Mouse (Mus musculus) hindbrain, embryonic 13.5 days (tissue): ENCODE measurements around the gene Col23a1. TPM values are rescaled to one million over a fixed set of nuclear protein-coding genes. Genes with fewer than 3 reads are reported as not detected.

Experiments used
- ATAC-seq: fragments of 200-750 bp; cut with Nextera tagmentation; 2 replicates; pipeline ENCODE4 v1.8.0; 2017; ENCODE audit warnings: moderate TSS enrichment; ENCODE audit not compliant: low FRiP score
- H3K27ac ChIP-seq: fragments of 300-500 bp; sonication (generic); 2 replicates; pipeline ENCODE4 v1.5.1; 2015; ENCODE audit warnings: inconsistent platforms, mild to moderate bottlenecking, moderate library complexity
- H3K27me3 ChIP-seq: fragments of 300-500 bp; sonication (generic); 2 replicates; pipeline ENCODE4 v1.6.1; 2015; ENCODE audit warnings: mild to moderate bottlenecking, inconsistent platforms
- H3K36me3 ChIP-seq: fragments of 300-500 bp; sonication (generic); 2 replicates; pipeline ENCODE4 v1.6.1; 2015; ENCODE audit warnings: mild to moderate bottlenecking, inconsistent platforms
- H3K4me1 ChIP-seq: fragments of 300-500 bp; sonication (generic); replicated peaks from 2 replicates; pipeline ENCODE4 v1.6.1; 2015; ENCODE audit warnings: inconsistent platforms
- H3K4me2 ChIP-seq: fragments of 300-500 bp; sonication (generic); 2 replicates; pipeline ENCODE4 v1.6.1; 2015; ENCODE audit warnings: inconsistent platforms, mild to moderate bottlenecking, moderate library complexity
- H3K4me3 ChIP-seq: fragments of 300-500 bp; sonication (generic); 2 replicates; pipeline ENCODE4 v1.5.1; 2015; ENCODE audit warnings: mild to moderate bottlenecking, inconsistent platforms
- H3K9ac ChIP-seq: fragments of 300-500 bp; sonication (generic); 2 replicates; pipeline ENCODE4 v1.6.1; 2015; ENCODE audit warnings: mild to moderate bottlenecking, inconsistent platforms
- H3K9me3 ChIP-seq: fragments of 300-500 bp; sonication (generic); 2 replicates; pipeline ENCODE4 v1.6.1; 2016; ENCODE audit warnings: inconsistent platforms
- WGBS: fragments of 180-500 bp; shearing (Covaris S2); methylation state at CpG from one replicate; pipeline ENCODE4 v1.1.7; 2015; 5-methylcytosine and 5-hydroxymethylcytosine counted together
- polyA plus RNA-seq: library from polyadenylated mRNA; unstranded; fragments of >200 nt; fragmentation: Nextera tagmentation; extraction: Ambion mirVana; gene quantifications from 2 replicates; pipeline ENCODE4 v1.2.1, GENCODE M21; 2015

Col23a1 gene
- polyA plus RNA-seq, 1 experiment from 2014 or later, result 7.1 TPM

- no peaks in the 10 kb centered on the region for H3K9me3 ChIP-seq
- ATAC-seq, result no peak
- no peak overlapping the region for H3K4me3 ChIP-seq
- no peak overlapping the region for H3K4me2 ChIP-seq
- no peak overlapping the region for H3K9ac ChIP-seq
- no peak overlapping the region for H3K27ac ChIP-seq
- 4% methylated on average over 4 of the region's 4 CpGs for WGBS
- H3K4me1 ChIP-seq, result peaks cover 11% of the 10 kb centered on the region; the same call in 1 of the 2 replicates
- no peaks in the 10 kb centered on the region for H3K36me3 ChIP-seq
- no peaks in the 10 kb centered on the region for H3K27me3 ChIP-seq
Measured at GRCm38 (mm10) chr11:51448680-51449079, 159.0 kb downstream of the Col23a1 start.

GRCm38 (mm10) chr11:51449881-51450280 lies 160.2 kb downstream of the Col23a1 start:
- no peak overlapping the region for H3K4me3 ChIP-seq
- WGBS, result 78% methylated on average over 7 of the region's 7 CpGs
- ATAC-seq, result no peak

GRCm38 (mm10) chr11:51451281-51451680 lies 161.6 kb downstream of the Col23a1 start:
- 89% methylated on average over 5 of the region's 5 CpGs for WGBS
- H3K4me1 ChIP-seq, result peaks cover 11% of the 10 kb centered on the region; the same call in 1 of the 2 replicates
- H3K36me3 ChIP-seq, result no peaks in the 10 kb centered on the region
- no peaks in the 10 kb centered on the region for H3K9me3 ChIP-seq
- no peak overlapping the region for H3K4me3 ChIP-seq
- no peak overlapping the region for H3K4me2 ChIP-seq
- ATAC-seq, result no peak
- H3K27me3 ChIP-seq, result no peaks in the 10 kb centered on the region
- no peak overlapping the region for H3K9ac ChIP-seq
- no peak overlapping the region for H3K27ac ChIP-seq

More at GRCm38 (mm10) chr11:51449881-51450280, 160.2 kb downstream of the Col23a1 start:
- Histone ChIP-seq H3K27me3 (no peaks in the 10 kb centered on the region), H3K9ac (no peak overlapping the region), H3K4me1 (peaks cover 11% of the 10 kb centered on the region; the same call in 1 of the 2 replicates), H3K27ac (no peak overlapping the region), H3K36me3 (no peaks in the 10 kb centered on the region), H3K4me2 (no peak overlapping the region), H3K9me3 (no peaks in the 10 kb centered on the region)

- no peak overlapping the region for H3K4me2 ChIP-seq
- no peak overlapping the region for H3K27ac ChIP-seq
- H3K9me3 ChIP-seq, result no peaks in the 10 kb centered on the region
- H3K36me3 ChIP-seq, result no peaks in the 10 kb centered on the region
- H3K27me3 ChIP-seq, result no peaks in the 10 kb centered on the region
- no peak overlapping the region for H3K9ac ChIP-seq
- H3K4me1 ChIP-seq, result peaks cover 11% of the 10 kb centered on the region; the same call in 1 of the 2 replicates
- ATAC-seq, result no peak
- 66% methylated on average over 7 of the region's 7 CpGs for WGBS
- no peak overlapping the region for H3K4me3 ChIP-seq
Measured at GRCm38 (mm10) chr11:51451925-51452324, 162.2 kb downstream of the Col23a1 start.

GRCm38 (mm10) chr11:51453742-51454141 lies 164.0 kb downstream of the Col23a1 start:
- Histone ChIP-seq H3K27me3 (0 out of 2 replicates have a peak, but pooled peaks cover 2% of the 10 kb centered on the region), H3K27ac (no peak overlapping the region), H3K4me2 (no peak overlapping the region), H3K4me1 (peaks cover 11% of the 10 kb centered on the region; the same call in 1 of the 2 replicates), H3K9ac (no peak overlapping the region), H3K9me3 (no peaks in the 10 kb centered on the region), H3K36me3 (no peaks in the 10 kb centered on the region), H3K4me3 (no peak overlapping the region)
- ATAC-seq, result no peak
- 90% methylated on average over 9 of the region's 9 CpGs for WGBS

- ATAC-seq, result no peak
- Histone ChIP-seq H3K9me3 (no peaks in the 10 kb centered on the region), H3K36me3 (no peaks in the 10 kb centered on the region), H3K9ac (no peak overlapping the region), H3K4me3 (no peak overlapping the region), H3K27ac (no peak overlapping the region), H3K4me2 (no peak overlapping the region), H3K27me3 (0 out of 2 replicates have a peak, but pooled peaks cover 2% of the 10 kb centered on the region), H3K4me1 (peaks cover 21% of the 10 kb centered on the region)
Measured at GRCm38 (mm10) chr11:51455501-51455900, 165.8 kb downstream of the Col23a1 start.

GRCm38 (mm10) chr11:51457624-51458023 lies 167.9 kb downstream of the Col23a1 start:
- Histone ChIP-seq H3K27ac (no peak overlapping the region), H3K36me3 (no peaks in the 10 kb centered on the region), H3K27me3 (0 out of 2 replicates have a peak, but pooled peaks cover 2% of the 10 kb centered on the region), H3K9me3 (no peaks in the 10 kb centered on the region), H3K9ac (no peak overlapping the region), H3K4me2 (no peak overlapping the region), H3K4me3 (no peak overlapping the region), H3K4me1 (peaks cover 17% of the 10 kb centered on the region)
- ATAC-seq, result no peak
- 59% methylated on average over 5 of the region's 5 CpGs for WGBS

GRCm38 (mm10) chr11:51458649-51459048 lies 168.9 kb downstream of the Col23a1 start:
- Histone ChIP-seq H3K4me1 (peaks cover 17% of the 10 kb centered on the region), H3K9me3 (no peaks in the 10 kb centered on the region), H3K4me2 (no peak overlapping the region), H3K27ac (no peak overlapping the region), H3K36me3 (no peaks in the 10 kb centered on the region), H3K27me3 (0 out of 2 replicates have a peak, but pooled peaks cover 2% of the 10 kb centered on the region), H3K4me3 (no peak overlapping the region), H3K9ac (no peak overlapping the region)
- ATAC-seq, result no peak
- WGBS, result 72% methylated on average over 4 of the region's 4 CpGs

- Histone ChIP-seq H3K27me3 (0 out of 2 replicates have a peak, but pooled peaks cover 2% of the 10 kb centered on the region), H3K27ac (peak overlapping the region; percentile 61), H3K4me3 (no peak overlapping the region), H3K4me1 (peaks cover 17% of the 10 kb centered on the region), H3K4me2 (no peak overlapping the region), H3K36me3 (no peaks in the 10 kb centered on the region), H3K9me3 (no peaks in the 10 kb centered on the region), H3K9ac (no peak overlapping the region)
- 12% methylated on average over 8 of the region's 8 CpGs for WGBS
- ATAC-seq, result peak; percentile 94
Measured at GRCm38 (mm10) chr11:51459569-51460043, 169.9 kb downstream of the Col23a1 start.

- H3K36me3 ChIP-seq, result no peaks in the 10 kb centered on the region
- no peaks in the 10 kb centered on the region for H3K9me3 ChIP-seq
- H3K27ac ChIP-seq, result no peak overlapping the region
- H3K4me3 ChIP-seq, result no peak overlapping the region
- 75% methylated on average over 6 of the region's 6 CpGs for WGBS
- H3K27me3 ChIP-seq, result no peaks in the 10 kb centered on the region
- peaks cover 30% of the 10 kb centered on the region for H3K4me1 ChIP-seq
- H3K4me2 ChIP-seq, result no peak overlapping the region
- no peak for ATAC-seq
- no peak overlapping the region for H3K9ac ChIP-seq
Measured at GRCm38 (mm10) chr11:51468737-51469136, 179.0 kb downstream of the Col23a1 start.

- no peak for ATAC-seq
- no peaks in the 10 kb centered on the region for H3K27me3 ChIP-seq
- no peak overlapping the region for H3K27ac ChIP-seq
- H3K9ac ChIP-seq, result no peak overlapping the region
- WGBS, result 83% methylated on average over 13 of the region's 13 CpGs
- no peak overlapping the region for H3K4me2 ChIP-seq
- no peaks in the 10 kb centered on the region for H3K9me3 ChIP-seq
- H3K4me1 ChIP-seq, result peaks cover 30% of the 10 kb centered on the region
- no peaks in the 10 kb centered on the region for H3K36me3 ChIP-seq
- no peak overlapping the region for H3K4me3 ChIP-seq
Measured at GRCm38 (mm10) chr11:51469341-51469831, 179.7 kb downstream of the Col23a1 start.

- H3K27ac ChIP-seq, result peak overlapping the region; percentile 48; the same call in 1 of the 2 replicates
- H3K9ac ChIP-seq, result no peak overlapping the region
- H3K4me2 ChIP-seq, result peak overlapping the region; percentile 34
- peak; percentile 55; the same call in 1 of the 2 replicates for ATAC-seq
- WGBS, result 39% methylated on average over 17 of the region's 17 CpGs
- no peaks in the 10 kb centered on the region for H3K9me3 ChIP-seq
- no peaks in the 10 kb centered on the region for H3K27me3 ChIP-seq
- peaks cover 30% of the 10 kb centered on the region for H3K4me1 ChIP-seq
- H3K36me3 ChIP-seq, result no peaks in the 10 kb centered on the region
- no peak overlapping the region for H3K4me3 ChIP-seq
Measured at GRCm38 (mm10) chr11:51470383-51471144, 180.8 kb downstream of the Col23a1 start.
